Mouse (Mus musculus) forebrain, embryonic 10.5 days (tissue): ENCODE results near the gene Dpep3. TPM values are rescaled to one million over a fixed set of nuclear protein-coding genes. Genes with fewer than 3 reads are reported as not detected.

Source experiments
- DNase-seq: peaks from one replicate; pipeline ENCODE4 v3.0.0-alpha.2; 2017; ENCODE audit warnings: low spot score; ENCODE audit errors: extremely low spot score
- H3K27ac ChIP-seq: fragments of 300-500 bp; sonication (generic); 2 replicates; pipeline ENCODE4 v1.5.1; 2016; ENCODE audit warnings: mild to moderate bottlenecking
- H3K27me3 ChIP-seq: fragments of 300-500 bp; sonication (generic); 2 replicates; pipeline ENCODE4 v1.6.1; 2016; ENCODE audit warnings: mild to moderate bottlenecking; ENCODE audit not compliant: poor library complexity, severe bottlenecking
- H3K36me3 ChIP-seq: fragments of 300-500 bp; sonication (generic); replicated peaks from 2 replicates; pipeline ENCODE4 v1.6.1; 2016; ENCODE audit warnings: mild to moderate bottlenecking, moderate library complexity
- H3K4me1 ChIP-seq: fragments of 300-500 bp; sonication (generic); 2 replicates; pipeline ENCODE4 v1.6.1; 2016
- H3K4me3 ChIP-seq: fragments of 300-500 bp; sonication (generic); 2 replicates; pipeline ENCODE4 v1.5.1; 2016; ENCODE audit warnings: mild to moderate bottlenecking, moderate library complexity
- H3K9me3 ChIP-seq: fragments of 300-500 bp; sonication (generic); 2 replicates; pipeline ENCODE4 v1.6.1; 2016; ENCODE audit warnings: mild to moderate bottlenecking, moderate library complexity
- WGBS: fragments of 180-500 bp; shearing (Covaris S2); methylation state at CpG from one replicate; pipeline ENCODE4 v1.1.7; 2016; 5-methylcytosine and 5-hydroxymethylcytosine counted together
- polyA plus RNA-seq: library from polyadenylated mRNA; unstranded; fragments of >200 nt; fragmentation: Nextera tagmentation; extraction: Ambion mirVana; gene quantifications from 2 replicates; pipeline ENCODE4 v1.2.1, GENCODE M21; 2016

The Dpep3 gene
- polyA plus RNA-seq, 1 experiment from 2014 or later = not detected

DNA sequence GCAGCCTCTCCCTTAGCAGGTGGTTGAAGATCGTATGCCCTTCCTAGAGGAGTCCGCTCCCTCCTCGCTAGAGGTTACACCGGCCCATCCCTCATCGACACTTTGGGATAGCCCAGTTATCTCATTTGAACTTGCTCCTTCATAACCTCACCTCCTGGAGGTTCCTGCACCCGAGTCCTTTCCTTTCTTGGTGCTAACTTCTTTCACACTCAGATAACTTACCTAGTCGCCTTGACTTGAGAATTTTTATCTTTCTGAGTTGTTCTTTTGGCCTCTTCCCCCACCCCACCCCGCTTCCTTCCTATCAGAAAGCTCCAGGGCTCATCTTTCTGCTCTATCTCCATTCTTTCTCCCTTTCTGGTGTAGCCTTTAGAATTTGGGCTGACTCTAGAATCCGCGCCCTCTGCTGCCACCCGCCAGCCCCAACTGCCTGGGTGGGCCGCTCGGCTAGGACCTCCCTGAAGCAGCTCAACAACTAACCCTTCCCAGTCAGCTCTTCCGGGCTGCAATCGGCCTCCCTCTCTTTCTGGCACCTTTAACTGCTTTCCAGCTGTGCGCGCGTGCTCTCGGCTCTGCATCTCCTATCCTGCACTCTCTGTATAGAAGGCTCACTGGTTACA is 12.4 kb downstream of the Dpep3 start:
- DNase-seq = peak; percentile 60
- Histone ChIP-seq H3K27ac (peak overlapping the region; percentile 48; the same call in 1 of the 2 replicates), H3K4me1 (peaks cover 36% of the 10 kb centered on the region), H3K27me3 (peaks cover 50% of the 10 kb centered on the region), H3K9me3 (no peaks in the 10 kb centered on the region), H3K36me3 (no peaks in the 10 kb centered on the region), H3K4me3 (peak overlapping the region; percentile 70)
- 8% methylated on average over 19 of the region's 19 CpGs for WGBS

DNA sequence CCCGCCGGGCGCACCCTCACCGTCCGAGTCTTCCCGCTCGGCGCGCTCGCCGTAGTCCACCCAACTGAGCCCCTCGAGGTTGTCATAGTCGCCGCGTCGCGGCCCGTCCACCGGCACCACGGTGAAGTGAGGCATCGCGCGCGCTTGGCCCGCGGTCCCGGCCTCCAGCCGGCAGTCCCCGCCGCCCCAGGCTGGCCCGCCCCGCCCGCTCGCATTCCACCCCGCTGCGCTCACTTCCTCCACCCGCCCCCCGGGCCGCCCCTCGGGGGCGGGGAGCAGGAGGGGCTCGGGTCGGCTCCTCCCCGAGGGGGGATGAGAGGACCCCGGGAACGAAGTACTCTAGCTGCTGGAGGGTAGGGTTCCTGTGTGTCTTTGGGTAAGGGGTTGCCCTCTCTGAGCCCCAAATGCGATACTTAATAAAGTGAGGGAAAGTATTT is 13.3 kb downstream of the Dpep3 start, which contains the start of gene Slc12a4:
Slc12a4 (minus strand) TSS at position 193 of the 437 bp plus-strand sequence.
- peaks cover 39% of the 10 kb centered on the region for H3K4me1 ChIP-seq
- H3K36me3 ChIP-seq = no peaks in the 10 kb centered on the region
- under 1% methylated on average over 47 of the region's 47 CpGs for WGBS
- H3K4me3 ChIP-seq = peak within 1 kb of the TSS; percentile 70
- peak; percentile 68 for DNase-seq
- peaks cover 50% of the 10 kb centered on the region for H3K27me3 ChIP-seq
- no peaks in the 10 kb centered on the region for H3K9me3 ChIP-seq
- peak within 1 kb of the TSS; percentile 84 for H3K27ac ChIP-seq

DNA sequence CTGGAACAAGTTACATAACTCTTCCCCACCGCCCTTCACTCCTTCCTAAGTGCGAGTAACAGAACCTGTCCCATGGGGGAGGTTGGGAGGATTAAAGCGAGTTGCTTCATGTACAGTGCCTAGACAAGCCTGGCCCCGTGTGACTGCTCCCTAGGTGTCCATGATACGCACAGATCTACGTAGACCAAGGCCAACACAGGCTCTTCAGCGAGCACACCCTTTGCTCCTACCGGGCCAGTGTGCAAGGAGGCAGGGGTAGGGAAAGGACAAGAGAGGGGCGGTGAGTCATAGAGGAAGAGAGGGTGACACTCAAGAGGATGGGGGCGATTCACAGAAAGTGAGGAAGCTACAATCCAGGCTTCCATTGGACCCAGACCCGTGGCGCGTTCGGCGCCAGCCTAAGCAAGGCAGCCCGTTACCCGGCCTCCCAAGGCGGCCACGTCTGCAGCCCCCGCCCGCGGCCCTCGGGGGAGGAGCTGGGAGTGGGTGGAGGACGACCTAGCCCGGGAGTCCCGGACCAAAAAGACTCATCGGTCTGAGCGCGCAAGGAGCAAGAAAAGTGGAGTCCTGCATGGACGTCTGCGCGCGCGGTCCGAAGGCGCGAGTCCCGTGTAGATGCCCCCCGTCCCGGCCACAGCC is 13.8 kb downstream of the Dpep3 start:
- Histone ChIP-seq H3K36me3 (no peaks in the 10 kb centered on the region), H3K4me3 (peak overlapping the region; percentile 70), H3K27ac (peak overlapping the region; percentile 84), H3K4me1 (peaks cover 39% of the 10 kb centered on the region), H3K9me3 (no peaks in the 10 kb centered on the region), H3K27me3 (peaks cover 50% of the 10 kb centered on the region)
- peak; percentile 32 for DNase-seq
- 4% methylated on average over 40 of the region's 40 CpGs for WGBS

DNA sequence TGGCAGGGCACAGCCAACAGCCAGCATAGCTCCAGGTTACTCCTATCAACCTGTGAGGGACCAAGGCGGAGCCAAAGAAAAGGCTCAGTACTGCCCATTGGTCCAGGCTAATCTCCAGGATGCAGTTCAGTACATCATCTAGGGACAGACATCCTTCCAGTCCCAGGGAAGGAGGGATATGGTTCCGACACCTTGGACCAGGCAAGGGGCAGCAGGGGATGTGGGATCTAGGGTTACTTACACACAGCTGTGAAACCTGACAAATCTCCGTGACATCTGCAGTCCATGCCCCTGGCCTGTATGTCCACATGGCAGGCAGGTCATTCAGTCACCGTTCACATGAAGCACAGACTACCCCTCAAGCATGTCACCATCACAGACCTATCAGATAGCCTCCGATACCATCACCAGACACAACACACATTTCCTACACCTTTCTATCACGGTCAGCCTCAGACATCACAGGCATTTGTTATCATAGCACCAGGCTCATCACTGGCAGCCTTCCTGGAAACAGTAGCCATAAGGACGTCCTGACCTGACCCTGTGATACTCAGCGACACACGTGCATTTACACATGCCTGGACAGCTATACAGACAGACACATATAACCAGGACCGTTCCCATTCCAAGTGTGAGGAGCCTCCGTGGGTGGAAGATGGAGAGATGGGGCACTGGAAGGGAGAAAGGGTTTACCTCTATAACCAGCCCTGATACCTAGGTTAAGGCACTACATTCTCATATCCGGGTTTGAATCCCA is 14.5 kb downstream of the Dpep3 start:
- Histone ChIP-seq H3K36me3 (peaks cover 2% of the 10 kb centered on the region; the same call in 1 of the 2 replicates), H3K9me3 (no peaks in the 10 kb centered on the region), H3K27ac (0 out of 2 replicates have a peak overlapping the region, but pooled peaks have one; percentile 84), H3K4me1 (peaks cover 39% of the 10 kb centered on the region), H3K4me3 (peak overlapping the region; percentile 70), H3K27me3 (peaks cover 50% of the 10 kb centered on the region)
- DNase-seq = no peak
- 75% methylated on average over 12 of the region's 12 CpGs for WGBS

DNA sequence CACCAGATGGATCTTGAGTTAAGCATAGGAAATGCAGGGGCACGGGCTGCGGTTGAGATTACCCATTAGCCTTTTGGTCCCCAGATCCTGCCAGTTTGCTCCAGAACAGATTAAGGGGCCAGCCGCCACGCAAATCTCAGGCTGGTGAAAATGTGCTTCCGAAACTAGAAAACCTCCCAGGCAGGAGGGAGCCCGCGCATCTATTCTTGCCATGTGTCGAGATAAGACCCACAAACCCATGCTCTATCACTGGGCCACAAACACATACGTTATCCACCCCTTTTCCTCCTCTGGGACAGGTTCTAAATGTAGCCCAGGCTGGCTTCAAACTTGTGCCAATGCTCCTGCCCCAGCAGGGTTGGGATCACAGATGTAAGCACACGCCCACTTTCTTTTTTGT is 17.7 kb downstream of the Dpep3 start:
- no peak for DNase-seq
- peaks cover 31% of the 10 kb centered on the region for H3K4me1 ChIP-seq
- 89% methylated on average over 10 of the region's 10 CpGs for WGBS

DNA sequence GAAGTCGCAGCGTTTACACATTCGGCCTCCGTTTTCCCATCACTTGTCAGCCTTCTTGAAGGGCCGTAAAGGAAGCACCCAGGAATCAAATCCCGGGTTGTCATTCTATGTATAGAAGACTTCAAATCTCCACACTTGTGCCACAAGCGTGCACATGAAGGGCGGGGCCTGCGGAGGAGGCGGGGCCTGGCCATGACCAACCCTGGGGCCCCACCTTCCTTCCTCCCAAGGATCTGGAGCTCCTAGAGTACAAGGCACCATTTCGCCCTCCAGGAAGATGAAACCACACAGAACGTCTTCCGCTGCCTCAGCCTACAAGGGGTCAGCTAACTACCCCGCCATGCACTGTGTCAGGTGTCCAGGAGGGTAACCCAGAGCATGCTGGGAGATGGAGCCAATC is 18.1 kb downstream of the Dpep3 start:
- no peak for DNase-seq
- H3K9me3 ChIP-seq = no peaks in the 10 kb centered on the region
- H3K4me1 ChIP-seq = peaks cover 26% of the 10 kb centered on the region
- H3K27me3 ChIP-seq = peaks cover 24% of the 10 kb centered on the region
- no peak overlapping the region for H3K27ac ChIP-seq
- H3K36me3 ChIP-seq = peaks cover 10% of the 10 kb centered on the region
- 79% methylated on average over 14 of the region's 14 CpGs for WGBS
- no peak overlapping the region for H3K4me3 ChIP-seq

More for the DNA sequence above, 17.7 kb downstream of the Dpep3 start:
- peaks cover 29% of the 10 kb centered on the region for H3K27me3 ChIP-seq
- no peaks in the 10 kb centered on the region for H3K9me3 ChIP-seq
- peaks cover 10% of the 10 kb centered on the region for H3K36me3 ChIP-seq
- H3K27ac ChIP-seq = no peak overlapping the region
- H3K4me3 ChIP-seq = no peak overlapping the region

DNA sequence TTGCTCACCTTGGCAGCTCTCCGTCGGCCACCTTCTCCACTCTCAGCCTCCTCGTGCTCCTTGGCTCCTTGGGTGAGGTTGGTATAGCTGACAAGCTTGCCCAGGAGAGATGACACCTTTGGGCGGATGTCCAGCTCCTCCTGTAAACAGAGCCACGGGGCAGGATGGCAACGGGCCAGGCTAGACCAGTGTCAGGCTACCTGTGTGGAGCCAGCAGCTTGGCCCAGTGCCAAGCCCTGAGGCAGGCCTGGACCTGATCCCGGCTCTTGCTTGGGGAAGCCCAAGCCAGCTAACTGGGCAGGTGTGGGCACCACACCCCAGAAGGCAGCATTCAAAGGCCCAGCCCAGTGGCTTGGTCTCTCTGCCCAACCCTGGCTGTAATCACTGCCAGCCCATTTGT is 19.9 kb downstream of the Dpep3 start:
- WGBS = 92% methylated on average over 7 of the region's 7 CpGs
- Histone ChIP-seq H3K36me3 (peaks cover 17% of the 10 kb centered on the region), H3K27ac (no peak overlapping the region), H3K4me1 (peaks cover 9% of the 10 kb centered on the region), H3K4me3 (no peak overlapping the region), H3K27me3 (peaks cover 7% of the 10 kb centered on the region), H3K9me3 (no peaks in the 10 kb centered on the region)
- no peak for DNase-seq

DNA sequence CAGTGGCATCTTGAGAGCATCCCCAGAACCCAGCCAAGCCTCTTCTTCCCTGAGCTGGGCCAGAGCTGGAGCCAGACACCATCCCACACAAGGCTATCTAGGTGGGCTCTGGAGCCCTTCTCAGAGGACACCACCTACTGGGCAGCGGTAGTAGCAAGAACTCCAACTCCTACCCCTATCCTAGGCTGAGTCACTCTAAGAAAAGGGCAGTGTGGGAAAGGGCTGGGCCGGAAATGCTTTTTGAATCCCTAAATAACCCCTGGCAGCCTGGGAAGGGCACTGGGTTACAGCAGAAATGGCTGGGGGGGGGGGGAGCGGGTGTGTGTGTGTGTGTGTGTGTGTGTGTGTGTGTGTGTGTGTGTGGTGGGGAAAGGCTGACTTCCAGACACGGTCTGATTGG is 21.4 kb downstream of the Dpep3 start:
- H3K36me3 ChIP-seq = peaks cover 26% of the 10 kb centered on the region
- no peaks in the 10 kb centered on the region for H3K9me3 ChIP-seq
- no peak for DNase-seq
- H3K4me3 ChIP-seq = no peak overlapping the region
- H3K27ac ChIP-seq = no peak overlapping the region
- 0 out of 2 replicates have a peak, but pooled peaks cover 3% of the 10 kb centered on the region for H3K4me1 ChIP-seq
- 75% methylated on average over 3 of the region's 4 CpGs for WGBS
- no peaks in the 10 kb centered on the region for H3K27me3 ChIP-seq

DNA sequence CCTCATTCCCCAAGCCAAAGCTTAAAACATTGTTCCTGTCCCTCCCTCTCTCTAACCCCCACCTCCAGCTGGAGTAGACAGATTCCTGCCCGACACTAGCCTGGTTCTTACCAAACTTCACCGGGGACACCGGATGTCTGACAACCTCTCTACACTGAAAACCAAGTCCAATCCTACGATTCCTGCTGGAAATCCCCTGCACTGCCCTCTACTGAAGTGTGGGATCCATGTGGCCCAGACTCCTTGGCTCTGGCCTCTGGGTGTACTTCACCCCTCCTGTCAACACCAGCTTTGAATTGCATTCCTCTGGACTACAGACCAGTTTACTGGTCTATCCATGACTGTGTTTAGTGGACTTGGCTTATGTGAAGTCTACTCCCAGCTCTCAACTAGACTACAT is 22.7 kb downstream of the Dpep3 start:
- H3K4me1 ChIP-seq = peaks cover 6% of the 10 kb centered on the region
- 91% methylated on average over 4 of the region's 4 CpGs for WGBS
- H3K36me3 ChIP-seq = peaks cover 26% of the 10 kb centered on the region
- no peaks in the 10 kb centered on the region for H3K9me3 ChIP-seq
- H3K27ac ChIP-seq = no peak overlapping the region
- no peaks in the 10 kb centered on the region for H3K27me3 ChIP-seq
- no peak overlapping the region for H3K4me3 ChIP-seq
- DNase-seq = no peak

DNA sequence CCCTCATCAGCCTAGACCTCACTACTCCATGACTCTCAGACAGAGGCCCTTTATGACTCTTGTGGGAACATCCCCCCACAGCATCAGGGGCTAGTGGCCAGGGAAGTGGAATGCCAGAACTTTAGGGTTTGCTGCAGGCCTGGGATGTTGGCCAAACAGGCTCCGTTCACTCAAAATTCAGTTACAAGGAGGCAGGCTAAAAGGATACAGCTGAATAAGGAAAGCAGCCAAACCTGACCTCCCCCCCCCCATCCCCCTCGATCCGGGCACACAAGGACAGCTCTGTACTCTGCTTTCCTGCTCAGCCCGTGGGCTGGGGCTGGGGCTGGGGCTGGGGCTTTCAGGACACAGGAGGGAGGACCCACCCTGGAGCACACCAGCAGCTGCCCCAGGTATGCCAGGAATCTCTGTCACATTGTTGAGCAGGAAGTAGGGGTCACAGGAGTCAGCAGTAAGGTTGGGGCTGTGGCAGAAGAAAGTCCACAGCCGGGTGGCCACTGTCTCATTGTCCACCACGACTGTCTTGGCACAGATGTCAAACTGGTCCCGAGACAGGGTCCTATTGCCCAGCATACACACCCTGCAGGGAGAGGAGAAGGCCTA is 28.1 kb downstream of the Dpep3 start:
- 0 out of 2 replicates have a peak overlapping the region, but pooled peaks have one; percentile 13 for H3K27ac ChIP-seq
- DNase-seq = no peak
- no peaks in the 10 kb centered on the region for H3K9me3 ChIP-seq
- H3K4me1 ChIP-seq = peaks cover 14% of the 10 kb centered on the region
- 57% methylated on average over 7 of the region's 7 CpGs for WGBS
- H3K27me3 ChIP-seq = no peaks in the 10 kb centered on the region
- H3K4me3 ChIP-seq = no peak overlapping the region
- H3K36me3 ChIP-seq = peaks cover 69% of the 10 kb centered on the region

DNA sequence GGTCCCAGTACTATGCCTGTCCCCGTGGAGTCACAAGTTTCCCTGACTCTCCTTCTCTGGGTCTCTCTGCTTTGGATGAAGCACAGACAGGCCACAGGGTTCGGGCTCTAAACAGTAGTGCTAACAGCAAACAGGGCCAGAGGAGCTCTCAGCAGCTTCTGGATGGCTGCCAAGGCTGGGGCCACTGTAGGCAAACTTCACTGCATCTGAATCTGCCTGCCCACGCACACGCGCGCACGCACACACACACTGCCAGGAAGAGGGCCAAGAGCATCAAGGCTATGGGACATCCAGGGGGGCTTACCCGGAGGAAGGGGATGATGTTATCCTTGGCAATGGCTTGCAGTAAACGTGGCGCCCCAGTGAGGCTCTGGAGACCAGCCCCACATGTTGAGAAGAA is 29.9 kb downstream of the Dpep3 start:
- DNase-seq = no peak
- no peaks in the 10 kb centered on the region for H3K9me3 ChIP-seq
- no peaks in the 10 kb centered on the region for H3K27me3 ChIP-seq
- peaks cover 78% of the 10 kb centered on the region for H3K36me3 ChIP-seq
- 91% methylated on average over 10 of the region's 10 CpGs for WGBS
- H3K4me1 ChIP-seq = peaks cover 14% of the 10 kb centered on the region
- no peak overlapping the region for H3K4me3 ChIP-seq
- no peak overlapping the region for H3K27ac ChIP-seq

DNA sequence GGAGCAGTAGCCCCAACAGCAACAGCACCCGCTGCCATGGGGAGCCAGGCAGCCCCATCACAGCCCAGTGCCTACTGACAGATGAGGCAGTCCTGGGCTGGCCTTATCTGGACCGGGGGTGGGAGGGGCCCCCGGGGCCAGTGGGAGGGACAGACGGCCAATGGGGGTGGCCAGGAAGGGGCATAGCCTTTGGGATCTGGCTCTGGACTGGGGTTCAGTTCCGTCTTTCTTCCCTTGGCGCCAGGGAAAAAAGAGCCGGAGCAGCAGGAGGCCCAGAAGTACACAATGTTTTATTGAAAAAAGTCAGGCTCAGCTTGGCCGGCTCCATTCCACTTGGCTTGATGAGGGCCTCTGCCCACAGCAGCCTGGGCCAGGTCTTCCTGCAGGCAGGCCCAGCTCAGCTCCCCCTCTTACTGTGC is 35.9 kb downstream of the Dpep3 start, which contains the start of gene Lcat:
Lcat (minus strand) TSS at position 62 of the 419 bp plus-strand sequence.
- H3K36me3 ChIP-seq = peaks cover 65% of the 10 kb centered on the region
- peaks cover 12% of the 10 kb centered on the region for H3K4me1 ChIP-seq
- H3K27me3 ChIP-seq = no peaks in the 10 kb centered on the region
- DNase-seq = no peak
- H3K4me3 ChIP-seq = no peak within 1 kb of the TSS
- H3K9me3 ChIP-seq = no peaks in the 10 kb centered on the region
- H3K27ac ChIP-seq = peak within 1 kb of the TSS; percentile 0; the same call in 1 of the 2 replicates
- WGBS = 69% methylated on average over 8 of the region's 8 CpGs
